Mouse (Mus musculus) layer of hippocampus, adult 2 months (tissue): ENCODE data around the gene Kmo. TPM values are rescaled to one million over a fixed set of nuclear protein-coding genes. Genes with fewer than 3 reads are reported as not detected.

Experiments used
- DNase-seq, 2 experiments: peaks; one replicate each; pipeline ENCODE4 v3.0.0; 2022; ENCODE audit warnings: low spot score in 2 of 2
- H3K27ac ChIP-seq: fragments of 200-600 bp; 2 replicates; pipeline ENCODE4 v1.8.1; 2022
- H3K4me3 ChIP-seq: fragments of 200-600 bp; 2 replicates; pipeline ENCODE4 v1.8.1; 2022; ENCODE audit warnings: mild to moderate bottlenecking
- CTCF ChIP-seq: fragments of 200-600 bp; conservative IDR thresholded peaks from 2 replicates; pipeline ENCODE4 v1.8.1; 2022; ENCODE audit warnings: antibody characterized with exemption, mild to moderate bottlenecking, moderate library complexity
- long read RNA-seq, 2 experiments: library from polyadenylated mRNA; stranded (forward); transcript quantifications; one replicate each; pipeline ENCODE4 v2.0.0; 2021; ENCODE audit warnings: borderline mapping rate in 2 of 2
- total RNA-seq, 2 experiments: library from RNA; stranded (reverse); gene quantifications; 2 replicates each; pipeline ENCODE4 v1.2.3; 2021

Kmo gene
- under 1 TPM in 1 of 2 experiments, not detected in 1; 0.15 TPM for total RNA-seq
- long read RNA-seq, experiment 1, partial matches to known transcripts: 0 of 2 reads
- long read RNA-seq, experiment 1, other reads (novel, unspliced or antisense): 2 of 2 reads
- long read RNA-seq, experiment 2, partial matches to known transcripts: 0 of 5 reads
- long read RNA-seq, experiment 2, other reads (novel, unspliced or antisense): 4 of 5 reads

DNA sequence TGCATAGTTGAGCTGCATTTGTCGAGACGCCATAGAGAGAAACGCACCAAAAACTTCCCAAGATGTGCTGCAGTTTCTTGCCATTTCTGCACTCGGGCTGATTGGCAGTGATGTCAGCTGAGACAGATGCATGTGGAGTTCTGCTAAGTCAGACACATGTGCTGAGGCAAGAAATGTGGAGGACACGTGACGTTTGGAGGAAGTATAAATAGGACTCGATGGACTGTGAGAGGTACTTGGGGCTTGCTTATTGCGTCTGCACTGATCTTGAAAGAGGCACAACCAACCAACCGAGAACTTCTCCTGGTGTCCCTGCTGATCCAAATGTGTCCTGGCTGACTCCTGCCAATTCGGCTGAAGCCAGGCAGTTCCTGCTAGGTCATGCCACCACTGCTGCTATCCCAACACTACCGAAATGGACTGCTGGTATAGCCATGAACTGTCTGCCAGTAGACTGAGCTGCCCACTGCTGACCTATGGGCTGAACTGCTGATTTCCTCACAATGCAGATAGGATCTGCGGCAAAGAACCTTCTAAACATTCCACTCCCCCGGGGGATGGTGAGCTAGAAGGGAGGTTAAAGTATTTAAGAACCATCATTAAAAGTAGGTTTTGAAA, at the start of gene Kmo:
Kmo (plus strand) TSS at position 568 of the 618 bp plus-strand sequence.
- Histone ChIP-seq H3K27ac (no peak within 1 kb of the TSS), H3K4me3 (no peak within 1 kb of the TSS)
- DNase-seq: no peak
- no peak for TF ChIP-seq CTCF

DNA sequence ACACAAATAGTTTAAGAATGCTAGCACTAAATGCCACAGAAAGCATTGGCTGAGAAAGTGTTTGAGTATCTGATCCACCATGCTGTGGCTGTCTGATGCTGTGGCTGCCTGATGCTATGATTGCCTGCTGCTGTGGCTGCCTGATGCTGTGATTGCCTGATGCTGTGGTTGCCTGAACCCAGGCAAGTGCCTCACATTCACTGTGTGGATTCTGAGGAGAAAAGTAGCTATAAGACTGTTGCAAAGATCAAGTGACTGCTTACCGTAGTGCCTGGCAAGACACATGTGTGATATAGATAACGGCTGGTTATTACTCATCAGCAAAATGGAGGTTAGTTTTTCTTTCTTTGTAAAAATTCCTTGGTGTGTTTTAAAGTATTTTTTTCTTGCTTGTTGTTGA, 46.1 kb upstream of the Kmo start:
- no peak overlapping the region for H3K4me3 ChIP-seq
- H3K27ac ChIP-seq: no peak overlapping the region
- no peak for TF ChIP-seq CTCF
- no peak for DNase-seq

DNA sequence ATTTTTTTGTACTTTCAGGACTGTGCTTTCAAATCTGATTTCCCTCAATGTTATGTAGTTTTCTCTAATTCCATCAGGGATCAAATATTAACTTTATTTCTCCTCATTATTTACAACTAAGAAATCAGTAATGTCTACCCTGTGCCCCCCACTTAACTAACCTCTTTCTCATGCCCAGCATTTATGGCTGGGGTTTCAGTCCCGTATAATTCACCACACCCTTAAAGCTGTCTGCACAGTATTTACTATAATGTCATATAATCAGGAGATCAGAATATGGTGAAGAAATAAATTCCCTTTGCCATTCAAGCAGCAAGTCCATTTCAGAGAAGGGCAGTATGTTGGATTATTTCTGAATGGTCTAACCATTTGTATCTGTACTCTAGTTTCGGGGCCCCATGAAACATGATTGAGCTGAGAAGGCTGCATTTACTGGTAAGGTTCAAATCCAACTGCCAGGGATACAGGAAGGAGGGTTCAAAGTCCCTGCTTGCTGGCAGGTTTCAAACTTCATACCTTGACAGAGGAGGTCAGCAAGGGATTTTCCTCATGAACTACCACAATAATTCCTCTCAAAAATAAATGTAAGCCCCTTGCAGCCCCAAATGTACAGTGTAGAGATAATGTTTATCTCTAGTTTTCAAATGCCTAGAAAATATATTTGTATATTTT, 41.6 kb upstream of the Kmo start:
- no peak for DNase-seq
- no peak overlapping the region for H3K4me3 ChIP-seq
- TF ChIP-seq CTCF: no peak
- H3K27ac ChIP-seq: peak overlapping the region; percentile 83

DNA sequence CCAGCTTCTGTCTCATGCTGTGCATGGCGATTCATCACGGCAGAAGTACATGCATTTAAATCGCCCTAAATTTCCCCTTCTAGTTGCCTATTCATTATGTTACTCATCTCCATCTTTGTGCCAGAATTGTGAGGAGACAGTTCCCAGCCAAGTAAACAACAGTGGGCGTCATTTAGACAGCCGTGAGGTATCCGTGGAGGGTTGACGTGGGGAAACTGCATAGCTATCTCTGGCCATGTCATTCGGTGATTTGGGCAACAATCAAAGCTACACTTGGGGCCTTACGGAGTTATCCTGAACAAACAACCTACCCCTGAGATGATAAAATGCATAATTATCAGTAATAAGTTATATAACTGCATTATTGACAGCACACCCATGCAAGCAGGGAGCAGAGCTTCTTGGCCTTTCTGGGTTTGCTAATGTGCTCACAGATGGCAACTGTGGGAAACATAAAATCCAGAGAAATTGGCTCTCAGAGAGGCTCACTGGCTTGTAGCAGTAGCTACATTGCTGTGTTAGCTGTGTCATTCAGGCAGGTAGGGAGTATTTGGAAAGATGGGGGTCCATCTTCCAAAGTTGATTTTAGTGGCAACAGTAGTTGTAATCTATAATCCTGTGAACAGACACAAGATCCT, 40.5 kb upstream of the Kmo start:
- Histone ChIP-seq H3K4me3 (peak overlapping the region; percentile 13; the same call in 1 of the 2 replicates), H3K27ac (peak overlapping the region; percentile 83)
- no peak for TF ChIP-seq CTCF
- DNase-seq: peak; percentile 48 to 63

DNA sequence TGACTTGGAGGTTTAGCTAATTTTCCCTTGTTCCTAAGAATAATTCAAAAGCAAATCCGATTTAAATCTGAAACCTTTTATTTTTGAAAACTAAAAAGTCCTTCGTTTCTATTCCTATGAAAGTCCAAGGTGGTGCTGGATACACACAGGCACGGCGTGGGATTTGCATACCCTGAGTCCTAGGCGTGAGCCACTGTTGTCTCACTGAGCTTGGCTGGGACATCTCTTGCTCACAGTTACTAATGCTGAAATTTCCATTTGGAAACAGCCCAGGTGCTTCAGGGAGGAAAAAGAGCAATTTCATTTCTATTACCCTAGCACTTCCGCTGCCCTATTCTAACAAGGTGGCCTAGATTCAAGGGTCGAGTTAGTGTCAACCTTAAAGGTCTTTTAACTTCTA, 39.8 kb upstream of the Kmo start:
- Histone ChIP-seq H3K4me3 (no peak overlapping the region), H3K27ac (peak overlapping the region; percentile 83)
- DNase-seq: peak in 1 of 2 experiments; percentile 15
- TF ChIP-seq CTCF: no peak

DNA sequence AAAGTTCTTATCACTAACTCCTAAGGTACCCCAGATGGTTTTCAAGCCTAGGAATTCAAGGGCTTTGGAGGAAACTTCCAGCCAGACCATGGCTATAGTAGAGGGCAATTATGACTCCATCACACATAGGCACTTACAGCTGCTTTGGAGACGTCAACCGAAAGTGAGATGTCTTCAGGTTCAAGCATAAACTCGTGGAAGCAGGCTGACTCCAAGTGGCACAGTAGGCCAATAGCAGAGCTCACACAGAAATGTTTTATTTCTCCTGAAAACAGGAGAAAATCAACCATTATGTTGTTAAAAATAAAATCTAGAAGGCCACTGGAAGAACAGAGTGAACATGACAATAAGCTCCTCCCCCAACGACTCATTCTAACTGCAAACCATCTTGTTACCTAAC, 37.4 kb upstream of the Kmo start:
- TF ChIP-seq CTCF: peak; percentile 67
- H3K4me3 ChIP-seq: no peak overlapping the region
- no peak for DNase-seq

DNA sequence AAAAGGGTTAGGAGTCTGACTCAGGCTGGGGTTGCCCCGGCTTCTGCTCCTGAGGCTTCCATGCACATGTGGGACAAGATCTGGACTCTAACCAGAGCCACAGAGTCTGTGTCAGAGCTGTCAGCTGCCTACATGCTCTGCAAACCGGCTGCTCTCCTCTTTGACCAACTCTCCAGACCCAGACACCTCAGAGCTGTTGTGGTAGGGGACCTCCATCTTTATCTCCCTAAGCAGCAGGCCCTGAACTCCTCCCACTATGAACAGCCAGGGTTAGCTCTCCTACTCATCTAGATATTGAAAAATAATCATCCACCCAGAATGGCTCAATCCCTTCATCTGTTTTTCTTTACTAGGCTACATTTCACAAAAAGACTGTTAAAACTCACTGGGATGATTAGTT, 34.9 kb upstream of the Kmo start:
- no peak for DNase-seq
- no peak for TF ChIP-seq CTCF
- H3K4me3 ChIP-seq: no peak overlapping the region
- H3K27ac ChIP-seq: no peak overlapping the region

More for the DNA sequence above, 37.4 kb upstream of the Kmo start:
- H3K27ac ChIP-seq: no peak overlapping the region

DNA sequence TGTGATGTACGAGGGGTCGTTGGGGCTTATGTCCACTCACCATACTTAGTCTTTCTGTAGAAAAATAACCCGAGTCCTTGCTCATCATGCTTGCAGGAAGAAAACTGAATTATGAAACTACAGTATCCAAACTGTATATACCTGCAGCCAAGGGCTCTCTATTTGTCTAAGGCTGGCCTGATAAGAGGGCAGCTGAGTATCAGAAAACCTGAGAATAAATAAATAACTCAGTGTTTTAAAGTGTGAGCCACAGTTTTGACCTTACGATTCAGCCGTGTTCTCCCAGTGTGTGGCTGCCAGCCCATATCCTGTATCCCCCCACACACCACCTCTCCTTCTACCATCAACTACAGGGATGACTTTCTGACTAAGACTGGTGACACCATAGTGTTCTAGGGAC, 33.5 kb upstream of the Kmo start:
- Histone ChIP-seq H3K27ac (no peak overlapping the region), H3K4me3 (no peak overlapping the region)
- DNase-seq: no peak
- no peak for TF ChIP-seq CTCF

DNA sequence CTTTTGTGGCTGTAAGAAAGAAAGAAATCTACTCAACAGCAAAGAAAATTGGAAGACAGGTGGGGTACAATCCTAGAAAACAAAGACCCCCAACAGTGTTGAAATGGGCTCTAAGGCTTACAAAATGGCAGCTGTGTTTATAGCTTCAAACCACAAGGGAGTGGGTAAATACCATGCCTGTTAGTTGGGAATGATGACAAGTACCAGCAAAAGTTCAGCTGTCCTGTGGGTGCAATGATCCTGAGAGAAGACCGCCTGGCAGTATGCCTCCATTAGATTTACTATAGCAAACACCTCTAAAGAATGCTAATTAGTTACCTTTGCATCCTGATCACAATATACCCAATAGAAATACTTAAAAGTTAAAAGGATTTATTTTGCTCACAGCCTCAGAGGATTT, 27.3 kb upstream of the Kmo start:
- Histone ChIP-seq H3K27ac (no peak overlapping the region), H3K4me3 (no peak overlapping the region)
- no peak for TF ChIP-seq CTCF
- no peak for DNase-seq

DNA sequence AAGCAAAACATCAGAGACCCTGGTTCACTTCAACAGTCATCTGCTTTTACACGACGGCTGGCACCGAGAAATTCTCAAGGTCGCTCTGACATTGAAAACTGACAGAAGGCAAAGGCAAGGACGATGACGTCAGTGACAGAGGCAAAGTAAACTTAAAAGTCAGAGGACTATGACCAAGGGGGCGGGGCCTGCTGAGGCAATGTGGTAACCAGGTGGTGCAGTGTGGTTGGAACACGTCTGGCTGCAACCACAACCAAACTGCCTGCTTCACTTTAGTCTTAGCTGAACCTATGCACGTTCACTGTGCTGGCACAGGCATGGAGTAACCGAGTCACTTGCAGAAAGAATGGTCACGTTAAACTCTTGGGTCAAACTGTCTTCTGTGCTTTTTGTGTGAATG, 17.9 kb upstream of the Kmo start:
- H3K4me3 ChIP-seq: no peak overlapping the region
- peak overlapping the region; percentile 64 for H3K27ac ChIP-seq
- DNase-seq: no peak
- no peak for TF ChIP-seq CTCF

DNA sequence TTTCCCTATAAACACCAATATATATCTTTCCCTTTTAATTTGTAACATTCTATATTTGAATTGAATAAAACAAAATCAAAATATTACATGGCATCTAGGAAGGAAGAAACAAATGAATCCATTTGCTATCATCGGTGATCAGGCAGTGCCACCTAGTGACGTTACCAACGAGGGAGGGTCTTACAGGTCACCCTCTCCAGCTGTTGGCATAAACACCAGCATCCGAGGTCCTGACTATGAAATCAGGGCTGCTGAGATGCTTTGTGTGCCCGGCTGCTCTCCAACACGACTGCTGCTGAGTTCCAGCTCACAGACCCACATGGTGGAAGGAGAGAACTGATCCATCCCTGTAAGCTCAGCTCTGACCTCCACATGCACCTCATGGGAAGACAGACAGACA, 16.8 kb upstream of the Kmo start:
- TF ChIP-seq CTCF: peak; percentile 73
- H3K4me3 ChIP-seq: no peak overlapping the region
- DNase-seq: no peak
- H3K27ac ChIP-seq: no peak overlapping the region

DNA sequence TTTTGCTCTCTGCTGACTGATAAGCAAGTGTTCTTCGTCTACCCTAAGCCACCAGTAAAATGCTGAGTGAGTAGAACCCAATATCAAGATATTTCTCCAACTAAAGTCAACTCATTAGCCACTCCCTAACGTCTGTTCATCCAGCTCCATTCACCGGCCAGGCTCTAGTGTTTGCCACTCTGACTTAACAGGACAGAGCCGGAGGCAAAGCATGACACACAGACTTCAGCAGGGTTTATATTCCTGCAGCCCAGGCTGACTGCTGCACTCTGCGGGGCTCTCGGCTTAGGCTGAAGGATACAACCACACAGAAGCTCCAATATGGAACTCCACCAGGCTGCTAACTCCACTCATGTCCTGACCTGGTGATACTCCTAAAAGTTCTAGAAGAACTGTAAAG, 12.9 kb upstream of the Kmo start:
- no peak for TF ChIP-seq CTCF
- DNase-seq: no peak
- no peak overlapping the region for H3K27ac ChIP-seq
- no peak overlapping the region for H3K4me3 ChIP-seq

DNA sequence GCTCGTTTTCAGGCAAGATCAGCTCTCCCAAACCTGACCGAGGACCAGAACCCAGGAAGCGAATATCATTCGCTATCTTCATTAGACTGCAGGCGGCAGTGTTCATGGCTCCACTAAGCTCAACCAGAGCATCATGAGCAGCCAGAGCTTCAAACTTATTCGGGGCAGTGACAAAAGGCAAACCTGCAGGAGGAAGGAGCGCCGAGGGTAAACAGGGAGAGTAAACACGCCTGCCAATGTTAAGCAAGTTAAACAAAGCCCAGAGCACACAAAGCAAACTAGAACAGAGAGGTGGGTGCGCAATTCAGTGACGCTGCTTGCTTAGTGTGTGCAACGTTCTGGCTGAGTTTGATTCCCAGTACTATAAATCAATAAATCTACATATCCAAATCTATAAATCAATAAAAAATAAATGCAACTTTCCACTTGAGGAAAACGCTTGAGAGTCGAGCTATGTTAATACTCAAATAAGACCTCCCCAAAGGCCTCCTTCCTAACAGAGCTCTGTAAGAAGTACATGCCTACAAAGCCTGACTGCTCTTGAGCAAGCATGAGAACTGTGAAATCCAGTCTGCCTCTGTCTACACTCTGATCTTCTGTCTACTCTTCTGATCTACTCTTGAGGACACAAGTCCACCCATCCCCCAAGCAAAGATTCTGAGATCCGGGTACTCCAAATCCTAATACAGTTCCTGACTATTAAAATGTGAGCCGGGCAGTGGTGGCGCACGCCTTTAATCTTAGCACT, 12.2 kb upstream of the Kmo start:
- Histone ChIP-seq H3K4me3 (no peak overlapping the region), H3K27ac (no peak overlapping the region)
- DNase-seq: no peak
- no peak for TF ChIP-seq CTCF
